Mouse (Mus musculus) midbrain, embryonic 16.5 days (tissue): ENCODE data around the gene Mrrf. TPM values are rescaled to one million over a fixed set of nuclear protein-coding genes. Genes with fewer than 3 reads are reported as not detected.

ENCODE experiments used
- ATAC-seq: fragments of 200-750 bp; cut with Nextera tagmentation; 2 replicates; pipeline ENCODE4 v1.8.0; 2017; ENCODE audit warnings: moderate TSS enrichment
- H3K27ac ChIP-seq: fragments of 300-500 bp; sonication (generic); 2 replicates; pipeline ENCODE4 v1.5.1; 2014; ENCODE audit warnings: mild to moderate bottlenecking, low read length, mixed read lengths
- H3K27me3 ChIP-seq: fragments of 300-500 bp; sonication (generic); 2 replicates; pipeline ENCODE4 v1.6.1; 2014; ENCODE audit warnings: low read depth, low read length, mixed read lengths; ENCODE audit not compliant: control insufficient read depth, insufficient read depth
- H3K36me3 ChIP-seq: fragments of 300-500 bp; sonication (generic); 2 replicates; pipeline ENCODE4 v1.6.1; 2014; ENCODE audit warnings: mild to moderate bottlenecking, low read length, moderate library complexity, mixed read lengths; ENCODE audit not compliant: control insufficient read depth, insufficient read depth
- H3K4me1 ChIP-seq: fragments of 300-500 bp; sonication (generic); 2 replicates; pipeline ENCODE4 v1.6.1; 2014; ENCODE audit warnings: mild to moderate bottlenecking, low read length, mixed read lengths; ENCODE audit not compliant: control insufficient read depth, insufficient read depth
- H3K4me2 ChIP-seq: fragments of 300-500 bp; sonication (generic); 2 replicates; pipeline ENCODE4 v1.6.1; 2014; ENCODE audit warnings: mild to moderate bottlenecking, low read length, mixed read lengths
- H3K4me3 ChIP-seq: fragments of 300-500 bp; sonication (generic); 2 replicates; pipeline ENCODE4 v1.5.1; 2014; ENCODE audit warnings: low read depth, mild to moderate bottlenecking, low read length, moderate library complexity, mixed read lengths
- H3K9ac ChIP-seq: fragments of 300-500 bp; sonication (generic); 2 replicates; pipeline ENCODE4 v1.6.1; 2014; ENCODE audit warnings: low read depth, low read length, mixed read lengths
- H3K9me3 ChIP-seq: fragments of 300-500 bp; sonication (generic); replicated peaks from 2 replicates; pipeline ENCODE4 v1.6.1; 2014; ENCODE audit warnings: mild to moderate bottlenecking, low read length, mixed read lengths; ENCODE audit not compliant: control insufficient read depth, poor library complexity, severe bottlenecking
- WGBS: fragments of 180-500 bp; shearing (Covaris S2); extraction: QIAGEN DNeasy Blood & Tissue Kit; methylation state at CpG from one replicate; pipeline ENCODE4 v1.1.7; 2014; 5-methylcytosine and 5-hydroxymethylcytosine counted together
- polyA plus RNA-seq: library from polyadenylated mRNA; unstranded; fragments of >200 nt; fragmentation: Nextera tagmentation; extraction: Ambion mirVana; gene quantifications from 2 replicates; pipeline ENCODE4 v1.2.1, GENCODE M21; 2015

Gene Mrrf
- polyA plus RNA-seq: 24.7 and 27.3 TPM in 2 replicates

DNA sequence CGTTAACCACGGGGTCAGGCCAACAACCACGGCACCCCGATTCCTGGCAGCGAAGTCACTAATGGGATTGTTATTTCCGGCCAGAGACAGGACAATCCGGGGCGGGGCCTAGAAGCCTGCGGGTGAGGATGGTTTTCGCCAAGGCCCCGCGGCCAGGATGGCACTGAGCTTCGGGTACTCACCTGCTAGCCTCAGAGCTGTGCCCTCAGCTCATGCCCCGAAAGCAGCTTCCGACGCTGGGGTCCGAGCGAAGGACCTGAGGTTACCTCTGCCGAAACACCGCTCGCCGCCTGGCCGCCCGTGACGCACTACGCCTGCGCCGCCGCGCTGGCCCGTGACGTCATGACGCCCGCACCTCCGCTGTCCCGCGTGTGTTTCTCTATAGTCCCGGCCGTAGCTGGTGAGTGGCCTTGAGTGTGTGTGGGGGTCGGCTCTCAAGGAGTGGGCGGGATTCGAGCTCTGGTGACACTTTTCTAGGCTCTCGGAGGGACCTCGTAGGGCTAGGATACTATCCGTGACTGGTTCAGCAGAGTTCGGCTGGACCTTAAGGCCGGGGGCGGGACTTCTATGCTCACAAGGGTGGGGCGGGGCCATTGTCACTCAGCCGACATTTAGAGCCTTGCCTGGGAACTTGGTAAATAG is at the start of gene Mrrf, which contains the start of gene Rbm18:
Gene Mrrf, plus strand, starts transcription at position 90 of the 642 bp plus-strand sequence.
Gene Rbm18, minus strand, starts transcription at position 474 of the 642 bp plus-strand sequence.
- Histone ChIP-seq H3K27me3 (no peaks in the 10 kb centered on the region), H3K9me3 (no peaks in the 10 kb centered on the region), H3K4me1 (peaks cover 16% of the 10 kb centered on the region), H3K4me2 (peak within 1 kb of the TSS; percentile 63), H3K27ac (peak within 1 kb of the TSS; percentile 82), H3K9ac (peak within 1 kb of the TSS; percentile 88), H3K36me3 (peaks cover 10% of the 10 kb centered on the region; the same call in 1 of the 2 replicates), H3K4me3 (peak within 1 kb of the TSS; percentile 68)
- ATAC-seq: peak; percentile 98
- under 1% methylated on average over 50 of the region's 50 CpGs for WGBS

DNA sequence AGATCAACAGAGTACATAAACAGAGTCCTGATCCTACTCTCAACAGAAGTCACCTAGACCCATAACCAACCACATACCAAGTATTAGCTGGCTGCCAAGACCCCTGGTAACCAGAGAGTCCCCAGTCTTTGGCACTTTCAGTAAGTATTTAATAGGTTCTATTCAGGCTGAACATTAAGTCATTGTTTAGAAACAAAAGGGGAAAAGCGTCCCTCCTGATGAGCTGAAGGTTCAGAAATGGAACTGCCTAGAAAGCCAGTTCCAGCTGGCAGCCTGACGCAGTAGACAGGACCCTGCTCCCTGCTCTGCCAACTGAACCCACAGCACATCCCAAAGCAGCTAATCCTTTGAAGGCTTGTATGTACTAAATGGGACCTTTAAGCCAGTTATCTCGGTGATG is 47.0 kb upstream of the Mrrf start:
- Histone ChIP-seq H3K9ac (no peak overlapping the region), H3K27ac (no peak overlapping the region), H3K4me2 (no peak overlapping the region), H3K9me3 (no peaks in the 10 kb centered on the region), H3K4me3 (no peak overlapping the region), H3K36me3 (no peaks in the 10 kb centered on the region), H3K27me3 (peaks cover 68% of the 10 kb centered on the region), H3K4me1 (peaks cover 18% of the 10 kb centered on the region)
- WGBS: 24% methylated on average over 3 of the region's 3 CpGs
- no peak for ATAC-seq

DNA sequence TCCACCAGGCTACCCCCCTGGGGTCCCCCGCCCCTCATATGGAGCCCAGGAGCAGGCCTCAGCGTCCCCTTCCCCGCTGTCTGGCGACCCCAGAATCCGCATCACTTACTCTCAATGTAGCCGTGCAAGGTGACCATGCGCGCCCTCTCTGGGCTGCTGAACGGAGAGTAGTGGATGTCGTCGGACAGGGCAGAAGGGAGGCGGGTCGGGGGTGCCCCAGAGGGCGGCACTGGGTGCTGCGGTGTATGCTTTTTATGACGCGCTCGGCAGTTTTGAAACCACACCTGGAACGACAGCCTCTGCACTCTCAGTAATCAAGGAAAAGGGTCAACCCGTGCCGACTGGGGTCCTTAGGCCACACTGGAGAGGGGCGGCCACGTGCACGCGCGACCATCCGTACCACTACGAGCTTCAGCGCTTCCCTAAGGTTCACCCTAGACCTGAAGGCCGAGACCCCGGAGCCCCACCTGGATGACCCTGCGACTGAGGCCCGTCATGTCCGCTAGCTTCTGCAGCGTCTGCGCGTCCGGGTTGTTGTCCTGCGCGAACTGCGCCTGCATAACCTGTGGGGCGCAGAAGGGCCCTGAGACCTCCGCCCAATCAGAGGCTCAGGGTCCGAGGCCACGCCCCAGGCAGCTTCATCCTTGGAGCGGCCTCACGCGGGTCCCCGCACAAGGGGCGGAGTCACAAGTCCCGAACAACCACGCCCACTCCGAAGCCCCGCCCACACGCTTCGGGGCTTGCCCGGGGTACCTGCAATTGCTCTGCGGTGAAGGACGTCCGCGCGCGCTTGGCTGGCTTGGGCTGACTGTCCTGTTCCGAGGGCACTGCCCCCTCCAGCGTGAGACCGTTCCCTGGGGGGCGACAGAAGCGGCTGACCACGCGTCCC is 45.1 kb upstream of the Mrrf start:
- Histone ChIP-seq H3K4me1 (peaks cover 19% of the 10 kb centered on the region), H3K27me3 (peaks cover 83% of the 10 kb centered on the region), H3K27ac (no peak overlapping the region), H3K9me3 (no peaks in the 10 kb centered on the region), H3K4me2 (peak overlapping the region; percentile 80), H3K9ac (peak overlapping the region; percentile 50; the same call in 1 of the 2 replicates), H3K36me3 (no peaks in the 10 kb centered on the region), H3K4me3 (peak overlapping the region; percentile 41)
- WGBS: under 1% methylated on average over 70 of the region's 70 CpGs
- peak; percentile 63 for ATAC-seq

DNA sequence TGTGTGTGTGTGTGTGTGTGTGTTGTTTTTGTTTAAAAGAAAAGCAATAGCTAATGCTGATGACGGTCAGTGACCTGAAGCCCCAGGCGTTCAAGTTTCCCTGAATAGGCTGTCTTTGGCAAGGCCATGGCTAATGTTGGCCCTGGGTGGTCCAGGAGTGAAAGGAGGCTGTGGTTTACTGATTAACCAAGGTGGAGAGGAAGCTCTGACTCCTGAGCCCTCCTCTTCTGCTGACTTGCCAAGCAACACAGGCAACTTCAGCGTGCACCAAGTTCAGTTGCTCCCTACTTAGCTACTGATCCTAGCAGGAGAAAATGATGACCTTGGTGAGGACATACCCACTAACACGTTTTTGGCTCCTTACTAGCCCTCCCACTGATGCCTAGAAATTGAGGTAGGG is 43.4 kb upstream of the Mrrf start:
- Histone ChIP-seq H3K27me3 (peaks cover 90% of the 10 kb centered on the region), H3K4me3 (no peak overlapping the region), H3K4me1 (peaks cover 19% of the 10 kb centered on the region), H3K9ac (no peak overlapping the region), H3K4me2 (no peak overlapping the region), H3K27ac (no peak overlapping the region), H3K36me3 (no peaks in the 10 kb centered on the region), H3K9me3 (no peaks in the 10 kb centered on the region)
- 5% methylated on average over 4 of the region's 4 CpGs for WGBS
- no peak for ATAC-seq

DNA sequence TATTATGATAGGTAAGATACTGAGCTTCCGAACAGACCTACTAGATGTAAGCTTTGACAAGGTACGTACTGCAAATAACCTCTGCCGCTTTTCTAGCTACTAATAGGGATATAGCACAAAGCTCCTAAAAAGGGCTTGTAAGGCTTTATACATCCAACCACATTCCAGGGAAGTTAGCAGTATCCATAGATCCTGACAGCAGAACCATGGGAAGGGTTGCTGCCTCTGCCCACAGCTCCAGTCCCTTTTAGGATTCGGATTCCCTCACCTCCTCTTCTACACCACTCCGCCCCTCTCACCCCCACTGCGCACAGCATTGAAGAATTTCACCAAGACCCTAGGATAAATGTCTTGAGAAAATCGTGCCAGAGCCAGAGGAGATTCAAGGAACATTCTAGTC is 42.9 kb upstream of the Mrrf start:
- Histone ChIP-seq H3K36me3 (no peaks in the 10 kb centered on the region), H3K27ac (no peak overlapping the region), H3K27me3 (peaks cover 91% of the 10 kb centered on the region), H3K9me3 (no peaks in the 10 kb centered on the region), H3K4me2 (no peak overlapping the region), H3K4me3 (no peak overlapping the region), H3K4me1 (peaks cover 19% of the 10 kb centered on the region), H3K9ac (no peak overlapping the region)
- WGBS: 6% methylated on average over 7 of the region's 7 CpGs
- ATAC-seq: no peak

DNA sequence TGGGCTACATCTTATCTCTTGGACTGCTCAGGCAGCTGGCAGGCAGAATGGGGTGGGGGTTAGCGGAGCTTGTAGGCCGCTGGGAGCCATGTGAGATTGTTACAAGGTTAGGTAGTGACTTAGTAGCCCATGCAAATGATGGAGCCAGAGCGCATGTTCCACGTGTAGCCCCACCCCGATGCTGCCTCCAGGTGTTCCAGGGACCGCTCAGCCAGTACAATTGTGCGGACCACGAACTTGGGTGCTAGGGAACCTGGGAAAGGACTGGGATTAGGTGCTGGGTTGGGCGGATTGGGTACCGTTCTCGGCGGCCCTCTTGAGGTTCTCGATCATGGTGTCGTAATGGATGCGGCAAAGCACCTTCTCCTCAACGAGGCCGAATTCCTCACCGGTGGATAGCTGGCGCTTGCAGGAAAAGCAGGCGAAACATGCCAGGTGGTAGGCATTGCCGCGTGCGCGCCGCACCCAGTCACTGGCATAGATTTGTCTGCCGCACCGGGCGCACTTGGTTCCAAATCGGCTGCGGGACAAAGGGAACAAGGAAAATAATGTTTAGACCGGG is 42.2 kb upstream of the Mrrf start:
- Histone ChIP-seq H3K4me1 (peaks cover 19% of the 10 kb centered on the region), H3K27me3 (peaks cover 91% of the 10 kb centered on the region), H3K9me3 (no peaks in the 10 kb centered on the region), H3K4me2 (peak overlapping the region; percentile 17; the same call in 1 of the 2 replicates), H3K4me3 (no peak overlapping the region), H3K36me3 (no peaks in the 10 kb centered on the region), H3K9ac (no peak overlapping the region), H3K27ac (no peak overlapping the region)
- ATAC-seq: no peak
- 3% methylated on average over 31 of the region's 31 CpGs for WGBS

DNA sequence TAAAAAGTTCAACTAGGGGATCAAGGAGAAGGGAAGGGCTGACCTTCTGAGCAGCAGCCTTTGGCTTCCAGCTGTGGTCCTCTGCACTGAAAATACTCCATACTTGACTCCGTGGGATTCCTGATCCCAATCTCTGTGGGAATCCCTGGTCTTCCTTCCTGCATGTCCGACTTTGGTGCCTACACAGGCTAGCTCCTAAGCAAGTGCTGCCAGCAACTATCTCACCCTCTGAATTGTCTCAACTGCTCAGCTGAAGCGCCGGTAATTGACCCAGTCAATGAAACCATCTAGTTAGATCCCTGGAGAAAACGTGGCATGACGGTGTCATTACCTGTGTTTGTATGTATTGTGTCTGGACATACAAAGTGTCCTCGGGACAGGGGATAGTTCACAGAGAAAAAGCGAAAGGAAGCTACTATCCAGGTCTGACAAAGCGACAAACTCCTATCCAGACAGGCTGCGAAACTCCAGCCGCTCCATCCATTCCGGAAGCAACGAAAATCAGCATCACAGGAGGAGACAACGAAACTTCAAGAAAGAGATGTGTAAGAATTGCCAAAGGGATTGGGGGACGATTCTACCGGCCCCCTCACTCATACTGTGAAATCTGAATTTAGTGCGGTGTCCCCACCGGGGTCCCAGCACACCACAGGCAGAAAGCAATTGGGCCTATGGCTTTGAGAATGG is 38.9 kb upstream of the Mrrf start:
- Histone ChIP-seq H3K9me3 (no peaks in the 10 kb centered on the region), H3K36me3 (no peaks in the 10 kb centered on the region), H3K4me2 (no peak overlapping the region), H3K4me3 (no peak overlapping the region), H3K27ac (no peak overlapping the region), H3K9ac (no peak overlapping the region), H3K27me3 (peaks cover 87% of the 10 kb centered on the region), H3K4me1 (peaks cover 6% of the 10 kb centered on the region; the same call in 1 of the 2 replicates)
- ATAC-seq: no peak
- 2% methylated on average over 18 of the region's 18 CpGs for WGBS

DNA sequence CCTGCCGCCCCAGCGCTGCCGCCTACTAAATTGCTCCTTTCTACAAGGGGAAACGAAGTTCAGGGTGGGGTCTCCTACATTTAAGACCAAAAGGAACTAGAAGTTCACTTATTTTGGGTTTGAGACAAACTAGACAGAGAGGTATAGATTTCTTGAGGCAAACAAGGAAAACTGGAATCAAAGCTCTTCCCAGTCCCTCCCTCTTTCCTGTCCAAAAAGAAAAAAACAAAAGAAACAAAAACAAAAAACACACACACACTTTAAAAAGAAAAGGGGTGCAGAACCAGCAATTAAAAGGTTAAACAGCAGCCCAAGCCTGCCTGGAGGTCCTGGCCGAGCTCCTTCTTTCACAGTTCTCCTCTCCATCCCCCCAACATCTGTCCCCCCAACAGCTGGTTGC is 38.2 kb upstream of the Mrrf start:
- WGBS: 4% methylated on average over 5 of the region's 5 CpGs
- H3K4me3 ChIP-seq: no peak overlapping the region

More for the DNA sequence above, 38.2 kb upstream of the Mrrf start:
- H3K4me2 ChIP-seq: no peak overlapping the region
- H3K36me3 ChIP-seq: no peaks in the 10 kb centered on the region
- H3K9ac ChIP-seq: no peak overlapping the region
- no peak for ATAC-seq
- H3K27ac ChIP-seq: no peak overlapping the region
- H3K9me3 ChIP-seq: no peaks in the 10 kb centered on the region
- H3K27me3 ChIP-seq: peaks cover 87% of the 10 kb centered on the region
- H3K4me1 ChIP-seq: peaks cover 13% of the 10 kb centered on the region
